ENCODE assay signal across 19 mouse cellular contexts in the genomic region with DNA sequence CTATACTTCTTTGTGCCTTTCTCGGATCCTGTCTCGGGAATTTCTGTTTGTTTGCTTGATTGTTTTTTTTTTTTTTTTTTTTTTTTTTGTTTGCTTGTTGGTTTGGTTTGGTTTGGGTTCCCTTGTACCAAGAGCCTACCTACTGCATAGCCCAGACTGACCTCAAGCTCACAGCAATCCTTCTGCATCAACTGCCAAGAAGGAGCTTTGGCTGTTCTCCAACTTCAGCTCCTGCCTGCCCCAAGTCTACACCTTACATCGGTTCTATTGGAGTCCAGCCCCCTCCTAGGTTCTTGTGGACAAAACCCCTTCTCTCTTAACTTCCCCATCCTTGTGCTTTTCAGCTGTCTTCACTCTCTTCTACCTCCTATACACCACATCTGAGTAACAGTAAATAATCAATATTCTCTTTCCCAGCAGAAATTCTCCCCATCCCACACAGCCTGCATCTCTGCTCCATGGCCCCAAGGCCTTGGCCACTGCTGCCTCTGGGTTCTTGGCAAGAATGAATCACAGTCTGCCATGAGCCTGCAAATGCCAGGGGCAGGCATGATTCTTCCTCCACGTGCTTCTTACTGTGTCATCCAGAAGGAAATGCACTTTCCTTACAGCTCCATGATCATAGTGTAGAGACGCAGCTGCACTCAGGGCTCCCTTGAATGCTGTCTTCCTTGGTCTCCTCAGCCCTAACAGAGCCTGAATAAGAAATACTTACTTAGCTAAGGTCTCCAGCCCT. TPM values are rescaled to one million over a fixed set of nuclear protein-coding genes. Genes with fewer than 3 reads are reported as not detected.
DNase-seq lines count a peak whose midpoint lies in the region; ATAC-seq lines count a peak whose summit lies in the region.
"Had no signal": no experiment of that assay in that cellular context is flagged by ENCODE, and none has a peak within 500 bp of the region (broad histone marks: within the 10 kb centered on the region; RNA-seq: fewer than 3 reads in every experiment).

No protein-coding gene starts in this region.

- 77% methylated on average over 5 of the region's 5 CpGs for WGBS in limb, embryonic 13.5 days
- WGBS in heart, embryonic 12.5 days: 76% methylated on average over 5 of the region's 5 CpGs

- H3K4me2 ChIP-seq in limb, embryonic 13.5 days (replicated peaks): no peak overlapping the region
- H3K4me2 ChIP-seq in heart, embryonic 12.5 days: no peak overlapping the region
- H3K4me2 ChIP-seq: heart, embryonic 15.5 days; limb, embryonic 15.5 days; midbrain, embryonic 12.5 days had no signal

- peaks cover 7% of the 10 kb centered on the region for H3K4me1 ChIP-seq in limb, embryonic 13.5 days
- peaks cover 5% of the 10 kb centered on the region; the same call in 1 of the 2 replicates for H3K4me1 ChIP-seq in heart, embryonic 12.5 days (replicated peaks)
- H3K4me1 ChIP-seq: heart, embryonic 15.5 days; midbrain, embryonic 12.5 days had no signal

- H3K36me3 ChIP-seq in limb, embryonic 13.5 days: no peaks in the 10 kb centered on the region
- no peaks in the 10 kb centered on the region for H3K36me3 ChIP-seq in heart, embryonic 12.5 days
- H3K36me3 ChIP-seq: heart, embryonic 15.5 days; limb, embryonic 15.5 days; midbrain, embryonic 12.5 days had no signal

- H3K9me3 ChIP-seq in limb, embryonic 13.5 days: no peaks in the 10 kb centered on the region
- no peaks in the 10 kb centered on the region for H3K9me3 ChIP-seq in heart, embryonic 12.5 days (replicated peaks)
- H3K9me3 ChIP-seq: heart, embryonic 15.5 days; limb, embryonic 15.5 days; midbrain, embryonic 12.5 days had no signal

- no peak overlapping the region for H3K4me3 ChIP-seq in limb, embryonic 13.5 days
- no peak overlapping the region for H3K4me3 ChIP-seq in heart, embryonic 12.5 days
- H3K4me3 ChIP-seq: heart, embryonic 15.5 days; limb, embryonic 15.5 days; midbrain, embryonic 12.5 days had no signal

- no peaks in the 10 kb centered on the region for H3K27me3 ChIP-seq in limb, embryonic 13.5 days
- no peaks in the 10 kb centered on the region for H3K27me3 ChIP-seq in heart, embryonic 12.5 days (replicated peaks)
- H3K27me3 ChIP-seq: heart, embryonic 15.5 days; limb, embryonic 15.5 days; midbrain, embryonic 12.5 days had no signal

- no peak for ATAC-seq in limb, embryonic 13.5 days (ENCODE audit: low FRiP score, low read depth)
- ATAC-seq in heart, embryonic 12.5 days (ENCODE audit: insufficient number of reproducible peaks, low FRiP score): no peak
- ATAC-seq: activated CD4-positive, CD25-positive, alpha-beta regulatory T cell, adult 4 months; CD4-positive, CD25-positive, alpha-beta regulatory T cell, adult 4 months; intestine, embryonic 16.5 days; liver, postnatal 0 days had no signal

- intact Hi-C loops in left cerebral cortex, postnatal 4 days (cut with DNase I): no loop called here

- DNase-seq in left cerebral cortex, postnatal 4 days: peak; percentile 13
- DNase-seq in left cerebral cortex, adult 8-10 months (ENCODE audit: low spot score in 2 of 2): no peak
- peak; percentile 29 for DNase-seq in adrenal gland, postnatal 25 days
- peak; percentile 60 for DNase-seq in cerebellum, adult 9-11 months
- DNase-seq in adipocyte (ENCODE audit: low spot score): no peak
- no peak for DNase-seq in layer of hippocampus, postnatal 14 days (ENCODE audit: low spot score in 2 of 2)
- DNase-seq: kidney, postnatal 36 days; liver, postnatal 0 days; lung, postnatal 36 days; thymus, postnatal 36 days had no signal

- H3K9ac ChIP-seq in limb, embryonic 13.5 days: no peak overlapping the region
- no peak overlapping the region for H3K9ac ChIP-seq in heart, embryonic 12.5 days
- H3K9ac ChIP-seq: heart, embryonic 15.5 days; limb, embryonic 15.5 days; liver, postnatal 0 days; midbrain, embryonic 12.5 days had no signal

- H3K27ac ChIP-seq in limb, embryonic 13.5 days: peak overlapping the region; percentile 3; the same call in 1 of the 2 replicates
- no peak overlapping the region for H3K27ac ChIP-seq in heart, embryonic 12.5 days (ENCODE audit: poor library complexity, severe bottlenecking)
- H3K27ac ChIP-seq: heart, embryonic 15.5 days; limb, embryonic 15.5 days; midbrain, embryonic 12.5 days had no signal

RNA-seq across cellular contexts. Expression of a gene that starts 18.5 kb away (rescaled TPM):
- 10 to 100 TPM; 83.4 to 85.1 TPM for total RNA-seq in left cerebral cortex, postnatal 4 days (2021)
- total RNA-seq in left cerebral cortex, adult 8-10 months (2022): 100 to 1,000 TPM; 187 to 227 (median 207) TPM
- total RNA-seq in adrenal gland, postnatal 25 days (2021): 8.4 and 8.9 TPM in 2 replicates
- polyA plus RNA-seq in limb, embryonic 13.5 days (2015; fragmentation: Nextera tagmentation; extraction: Ambion mirVana): 21.4 and 22.7 TPM in 2 replicates
- total RNA-seq in layer of hippocampus, postnatal 14 days (2021): 100 to 1,000 TPM; 131 to 133 TPM
- polyA plus RNA-seq in heart, embryonic 12.5 days (2016; fragmentation: Nextera tagmentation; extraction: Ambion mirVana): 5.2 and 6.0 TPM in 2 replicates
- total RNA-seq: MEL had no signal
- polyA plus RNA-seq: activated CD4-positive, CD25-positive, alpha-beta regulatory T cell, adult 4 months; CD4-positive, CD25-positive, alpha-beta regulatory T cell, adult 4 months had no signal

Comparison
In these comparisons a context has a peak if more than half of its experiments do, and no peak if none do; other contexts are left out.
1. DNase-seq: peak in left cerebral cortex, postnatal 4 days (single experiment), adrenal gland, postnatal 25 days (single experiment) and cerebellum, adult 9-11 months (single experiment); none in left cerebral cortex, adult 8-10 months (0 of 2), adipocyte (single experiment) and layer of hippocampus, postnatal 14 days (0 of 2).